ENCODE assay signal across 10 mouse cellular contexts in genomic region chr5:115215273-115216185, GRCm38 (mm10). TPM values are rescaled to one million over a fixed set of nuclear protein-coding genes. Genes with fewer than 3 reads are reported as not detected.
DNase-seq lines count a peak whose midpoint lies in the region; ATAC-seq and TF ChIP-seq lines count a peak whose summit lies in the region.
"Had no signal": no experiment of that assay in that cellular context is flagged by ENCODE, and none has a peak within 500 bp of the region (broad histone marks: within the 10 kb centered on the region; RNA-seq: fewer than 3 reads in every experiment).

No protein-coding gene starts in this region.

- no peak for TF ChIP-seq POLR2A in cortical plate, adult 2 months (IDR thresholded peaks at IDR 0.05; ENCODE audit: extremely low read depth, insufficient read depth, low read length)

- ATAC-seq in heart, embryonic 13.5 days (ENCODE audit: extremely low read depth, insufficient number of reproducible peaks, low FRiP score, low TSS enrichment): no peak
- ATAC-seq in forebrain, postnatal 0 days: peak; percentile 72
- peak; percentile 54; the same call in 1 of the 2 replicates for ATAC-seq in midbrain, embryonic 12.5 days (ENCODE audit: low FRiP score, low read depth)
- no peak for ATAC-seq in activated CD4-positive, CD25-positive, alpha-beta regulatory T cell, adult 4 months

- DNase-seq in heart, postnatal 10 days: no peak
- DNase-seq in forebrain, postnatal 0 days: no peak
- no peak for DNase-seq in embryo, embryonic 9.5 days (ENCODE audit: extremely low spot score)
- DNase-seq in adrenal gland, postnatal 25 days: no peak
- DNase-seq: kidney, adult 2 months had no signal

- peaks cover 21% of the 10 kb centered on the region for H3K4me1 ChIP-seq in heart, embryonic 13.5 days
- H3K4me1 ChIP-seq in cortical plate, adult 2 months (ENCODE audit: control insufficient read depth, insufficient read depth, low read length): peaks cover 3% of the 10 kb centered on the region
- peaks cover 5% of the 10 kb centered on the region; the same call in 1 of the 2 replicates for H3K4me1 ChIP-seq in forebrain, postnatal 0 days (ENCODE audit: insufficient read depth)
- peaks cover 10% of the 10 kb centered on the region for H3K4me1 ChIP-seq in midbrain, embryonic 12.5 days

- no peaks in the 10 kb centered on the region for H3K36me3 ChIP-seq in heart, embryonic 13.5 days
- no peaks in the 10 kb centered on the region for H3K36me3 ChIP-seq in forebrain, postnatal 0 days (ENCODE audit: insufficient read depth)
- no peaks in the 10 kb centered on the region for H3K36me3 ChIP-seq in midbrain, embryonic 12.5 days
- H3K36me3 ChIP-seq: G1E had no signal

- H3K4me2 ChIP-seq in heart, embryonic 13.5 days: peak overlapping the region; percentile 80
- H3K4me2 ChIP-seq in forebrain, postnatal 0 days (ENCODE audit: low read depth): peak overlapping the region; percentile 69
- peak overlapping the region; percentile 69 for H3K4me2 ChIP-seq in midbrain, embryonic 12.5 days (replicated peaks)

- TF ChIP-seq CTCF in cortical plate, adult 2 months (IDR thresholded peaks at IDR 0.05; ENCODE audit: extremely low read depth, insufficient read depth, low read length): no peak
- TF ChIP-seq CTCF in forebrain, postnatal 0 days (IDR thresholded peaks at IDR 0.05; ENCODE audit: low read depth): no peak

- intact Hi-C loops in heart, postnatal 10 days (cut with DNase I): no loop called here

- peak overlapping the region; percentile 54 for H3K4me3 ChIP-seq in heart, embryonic 13.5 days
- H3K4me3 ChIP-seq in cortical plate, adult 2 months (ENCODE audit: insufficient read depth, low read length): peak overlapping the region; percentile 44
- H3K4me3 ChIP-seq in forebrain, postnatal 0 days (ENCODE audit: low read depth, low read length): peak overlapping the region; percentile 43
- peak overlapping the region; percentile 43 for H3K4me3 ChIP-seq in midbrain, embryonic 12.5 days

- no peaks in the 10 kb centered on the region for H3K9me3 ChIP-seq in heart, embryonic 13.5 days
- H3K9me3 ChIP-seq in forebrain, postnatal 0 days (ENCODE audit: low read length): no peaks in the 10 kb centered on the region
- H3K9me3 ChIP-seq in midbrain, embryonic 12.5 days: 0 out of 2 replicates have a peak, but pooled peaks cover 5% of the 10 kb centered on the region

- peaks cover 42% of the 10 kb centered on the region for H3K27me3 ChIP-seq in heart, embryonic 13.5 days (replicated peaks)
- H3K27me3 ChIP-seq in forebrain, postnatal 0 days (ENCODE audit: insufficient read depth, low read length): no peaks in the 10 kb centered on the region
- H3K27me3 ChIP-seq in midbrain, embryonic 12.5 days: peaks cover 56% of the 10 kb centered on the region

- no peak overlapping the region for H3K27ac ChIP-seq in heart, embryonic 13.5 days (replicated peaks)
- peak overlapping the region; percentile 46; the same call in 1 of the 2 replicates for H3K27ac ChIP-seq in cortical plate, adult 2 months (ENCODE audit: insufficient read depth, low read length)
- peak overlapping the region; percentile 88 for H3K27ac ChIP-seq in forebrain, postnatal 0 days (ENCODE audit: low read depth, low read length)
- H3K27ac ChIP-seq in midbrain, embryonic 12.5 days (replicated peaks): no peak overlapping the region

- peak overlapping the region; percentile 77 for H3K9ac ChIP-seq in heart, embryonic 13.5 days
- H3K9ac ChIP-seq in forebrain, postnatal 0 days: peak overlapping the region; percentile 75
- H3K9ac ChIP-seq in midbrain, embryonic 12.5 days (replicated peaks): peak overlapping the region; percentile 65

- WGBS in heart, embryonic 13.5 days: 21% methylated on average over 27 of the region's 27 CpGs
- 12% methylated on average over 27 of the region's 27 CpGs for WGBS in forebrain, postnatal 0 days
- WGBS in midbrain, embryonic 12.5 days: 13% methylated on average over 27 of the region's 27 CpGs

RNA-seq across cellular contexts. Expression of gene Pop5, which starts 20.1 kb away (rescaled TPM):
- polyA plus RNA-seq in heart, embryonic 13.5 days (2015; fragmentation: Nextera tagmentation; extraction: Ambion mirVana): 63.6 and 73.0 TPM in 2 replicates
- 10 to 100 TPM; 28.9 to 30.8 TPM for total RNA-seq in heart, postnatal 10 days (2021)
- polyA plus RNA-seq in cortical plate, adult 2 months (2012; rRNA removed): 193 and 195 TPM in 2 replicates
- total RNA-seq in forebrain, postnatal 0 days (2014; rRNA removed): 32.8 and 40.8 TPM in 2 replicates
- polyA plus RNA-seq in forebrain, postnatal 0 days (2015; fragmentation: Nextera tagmentation; extraction: Ambion mirVana): 85.9 and 96.6 TPM in 2 replicates
- polyA plus RNA-seq in midbrain, embryonic 12.5 days (2016; fragmentation: Nextera tagmentation; extraction: Ambion mirVana): 76.7 and 79.0 TPM in 2 replicates
- 77.2 and 94.0 TPM in 2 replicates for total RNA-seq in adrenal gland, postnatal 25 days (2021)
- 100 to 1,000 TPM; 122 to 135 TPM for polyA plus RNA-seq in activated CD4-positive, CD25-positive, alpha-beta regulatory T cell, adult 4 months (2017; shearing (Covaris generic))

RNA-seq across cellular contexts. Expression of gene Cabp1, which starts 21.3 kb away (rescaled TPM):
- 0.53 and 0.60 TPM in 2 replicates for polyA plus RNA-seq in heart, embryonic 13.5 days (2015; fragmentation: Nextera tagmentation; extraction: Ambion mirVana)
- total RNA-seq in heart, postnatal 10 days (2021): 1 to 10 TPM; 6.4 to 6.6 TPM
- polyA plus RNA-seq in cortical plate, adult 2 months (2012; rRNA removed): 444 and 462 TPM in 2 replicates
- total RNA-seq in forebrain, postnatal 0 days (2014; rRNA removed): 28.1 and 31.5 TPM in 2 replicates
- polyA plus RNA-seq in forebrain, postnatal 0 days (2015; fragmentation: Nextera tagmentation; extraction: Ambion mirVana): 12.6 and 19.4 TPM in 2 replicates
- polyA plus RNA-seq in midbrain, embryonic 12.5 days (2016; fragmentation: Nextera tagmentation; extraction: Ambion mirVana): 2.3 and 3.6 TPM in 2 replicates
- total RNA-seq in adrenal gland, postnatal 25 days (2021): 36.4 and 44.4 TPM in 2 replicates
- under 1 TPM in 1 of 2 experiments, not detected in 1; 0.54 TPM for polyA plus RNA-seq in activated CD4-positive, CD25-positive, alpha-beta regulatory T cell, adult 4 months (2017; shearing (Covaris generic))
- polyA plus RNA-seq: G1E had no signal

RNA-seq across cellular contexts. Expression of gene Rnf10, which starts 57.2 kb away (rescaled TPM):
- polyA plus RNA-seq in heart, embryonic 13.5 days (2015; fragmentation: Nextera tagmentation; extraction: Ambion mirVana): 111 and 121 TPM in 2 replicates
- total RNA-seq in heart, postnatal 10 days (2021): 100 to 1,000 TPM; 296 to 317 TPM
- 177 and 181 TPM in 2 replicates for polyA plus RNA-seq in cortical plate, adult 2 months (2012; rRNA removed)
- total RNA-seq in forebrain, postnatal 0 days (2014; rRNA removed): 91.4 and 106 TPM in 2 replicates
- polyA plus RNA-seq in forebrain, postnatal 0 days (2015; fragmentation: Nextera tagmentation; extraction: Ambion mirVana): 150 and 169 TPM in 2 replicates
- polyA plus RNA-seq in midbrain, embryonic 12.5 days (2016; fragmentation: Nextera tagmentation; extraction: Ambion mirVana): 196 and 208 TPM in 2 replicates
- total RNA-seq in adrenal gland, postnatal 25 days (2021): 269 and 281 TPM in 2 replicates
- 10 to 100 TPM; 30.8 to 33.1 TPM for polyA plus RNA-seq in activated CD4-positive, CD25-positive, alpha-beta regulatory T cell, adult 4 months (2017; shearing (Covaris generic))

RNA-seq across cellular contexts. Expression of gene Mlec, which starts 57.5 kb away (rescaled TPM):
- 65.8 and 71.6 TPM in 2 replicates for polyA plus RNA-seq in heart, embryonic 13.5 days (2015; fragmentation: Nextera tagmentation; extraction: Ambion mirVana)
- 10 to 100 TPM; 72.9 to 85.0 TPM for total RNA-seq in heart, postnatal 10 days (2021)
- polyA plus RNA-seq in cortical plate, adult 2 months (2012; rRNA removed): 74.6 and 78.6 TPM in 2 replicates
- total RNA-seq in forebrain, postnatal 0 days (2014; rRNA removed): 49.9 and 58.6 TPM in 2 replicates
- polyA plus RNA-seq in forebrain, postnatal 0 days (2015; fragmentation: Nextera tagmentation; extraction: Ambion mirVana): 8.4 and 15.7 TPM in 2 replicates
- 50.0 and 57.1 TPM in 2 replicates for polyA plus RNA-seq in midbrain, embryonic 12.5 days (2016; fragmentation: Nextera tagmentation; extraction: Ambion mirVana)
- total RNA-seq in adrenal gland, postnatal 25 days (2021): 139 and 194 TPM in 2 replicates
- polyA plus RNA-seq in activated CD4-positive, CD25-positive, alpha-beta regulatory T cell, adult 4 months (2017; shearing (Covaris generic)): 10 to 100 TPM; 26.8 to 37.1 TPM

Comparison
In these comparisons a context has a peak if more than half of its experiments do, and no peak if none do; other contexts are left out.
1. ATAC-seq: peak in forebrain, postnatal 0 days (single experiment) and midbrain, embryonic 12.5 days (single experiment); none in heart, embryonic 13.5 days (single experiment) and activated CD4-positive, CD25-positive, alpha-beta regulatory T cell, adult 4 months (single experiment).
2. H3K27ac ChIP-seq: peak in cortical plate, adult 2 months (single experiment) and forebrain, postnatal 0 days (single experiment); none in heart, embryonic 13.5 days (single experiment) and midbrain, embryonic 12.5 days (single experiment).
3. RNA of gene Cabp1, which starts 21.3 kb away (polyA plus RNA-seq): 444 to 462 TPM in cortical plate, adult 2 months; 12.6 to 19.4 TPM in forebrain, postnatal 0 days, 2.3 to 3.6 TPM in midbrain, embryonic 12.5 days, 0.54 TPM in activated CD4-positive, CD25-positive, alpha-beta regulatory T cell, adult 4 months and 0.53 to 0.60 TPM in heart, embryonic 13.5 days; every median in the first group is over 10 times any median in the second.
4. Peak in every context shown above with its lines, with median percentiles within 50 percentile points of each other: H3K4me2 ChIP-seq, H3K4me3 ChIP-seq and H3K9ac ChIP-seq.